Mouse (Mus musculus) stomach, postnatal 0 days (tissue): ENCODE results near the gene Sycp2l.

Source experiments
- CTCF ChIP-seq: IDR thresholded peaks from 2 replicates; pipeline ENCODE4 v1.5.1; 2016; ENCODE audit warnings: antibody characterized with exemption, low read depth, mild to moderate bottlenecking, moderate library complexity
- EP300 ChIP-seq: optimal IDR thresholded peaks from 2 replicates; pipeline ENCODE3; 2016; ENCODE audit warnings: antibody characterized with exemption

DNA sequence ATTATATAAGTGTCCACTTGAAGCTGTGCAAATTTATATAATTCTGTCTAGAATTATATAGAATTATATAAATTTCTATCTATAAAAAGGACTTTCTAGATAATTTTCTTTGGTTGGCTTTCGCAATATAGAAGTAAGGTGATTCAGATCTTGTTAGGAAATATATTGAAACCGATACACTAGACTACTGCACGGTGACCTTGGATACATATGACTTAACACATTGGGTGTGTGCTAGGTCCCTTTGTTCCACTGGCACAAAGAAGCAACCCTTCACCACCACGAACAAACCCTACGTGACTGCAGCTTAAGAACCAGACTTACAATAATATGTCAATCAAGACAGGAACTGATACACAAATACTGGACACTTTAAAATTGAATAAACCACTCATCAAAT, 34.2 kb upstream of the Sycp2l start:
- TF ChIP-seq CTCF (no peak), EP300 (no peak)
